Mouse (Mus musculus): ENCODE results near the gene Wdr89.

The Wdr89 gene

DNA sequence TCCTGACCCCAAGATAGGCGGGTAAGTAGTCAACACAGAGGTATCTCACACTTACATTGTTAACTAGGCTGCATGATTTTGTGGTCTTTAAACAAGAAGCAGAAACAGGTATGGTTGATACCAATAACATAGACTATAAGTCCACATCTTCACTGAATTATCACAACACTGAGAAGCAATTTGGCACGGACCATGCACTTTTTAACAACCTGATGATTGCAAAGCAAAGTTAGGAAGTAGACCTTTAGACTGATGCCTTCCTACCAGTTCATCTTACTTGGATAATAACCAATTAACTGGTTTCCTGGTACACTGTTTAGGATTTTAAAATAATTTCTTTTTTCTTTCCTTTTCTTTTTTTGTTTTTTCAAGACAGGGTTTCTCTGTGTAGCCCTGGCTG lies 1.1 kb downstream of the Wdr89 start:
- DNase-seq (ENCODE audit: low read depth) = no peak

DNA sequence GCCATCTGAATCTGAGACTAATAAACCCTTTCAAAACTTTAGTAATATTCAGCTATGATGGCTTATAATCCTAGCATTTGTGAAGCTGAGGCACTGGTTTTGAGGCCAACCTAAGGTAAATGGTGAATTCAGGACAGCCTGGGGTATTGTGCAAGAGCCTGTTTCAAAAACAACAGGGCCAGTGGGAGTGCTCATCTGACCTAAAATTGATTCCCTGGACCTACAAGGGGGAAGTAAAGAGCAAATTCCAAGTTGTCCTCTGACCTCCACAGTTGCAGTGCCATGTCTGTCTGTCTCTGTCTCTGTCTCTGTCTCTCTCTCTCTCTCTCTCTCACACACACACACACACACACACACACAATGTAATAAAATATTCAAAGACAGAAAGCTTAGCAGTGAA lies 2.4 kb downstream of the Wdr89 start:
- no peak for DNase-seq (ENCODE audit: low read depth)

DNA sequence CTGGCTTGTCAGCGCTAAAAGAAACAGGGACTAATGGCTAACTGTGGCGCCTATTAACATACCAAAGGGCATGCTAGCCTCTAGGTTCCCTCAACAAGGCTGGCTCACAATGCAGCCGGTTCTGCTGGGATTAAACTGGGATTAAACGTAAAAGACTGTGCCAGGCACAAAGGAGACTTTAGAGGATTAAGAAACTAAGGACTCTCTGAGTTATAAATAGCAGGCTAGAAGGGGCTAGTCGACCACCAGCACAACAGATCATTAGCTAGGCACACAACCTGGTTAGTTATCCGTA lies 4.9 kb downstream of the Wdr89 start:
- DNase-seq (ENCODE audit: low read depth) = no peak

DNA sequence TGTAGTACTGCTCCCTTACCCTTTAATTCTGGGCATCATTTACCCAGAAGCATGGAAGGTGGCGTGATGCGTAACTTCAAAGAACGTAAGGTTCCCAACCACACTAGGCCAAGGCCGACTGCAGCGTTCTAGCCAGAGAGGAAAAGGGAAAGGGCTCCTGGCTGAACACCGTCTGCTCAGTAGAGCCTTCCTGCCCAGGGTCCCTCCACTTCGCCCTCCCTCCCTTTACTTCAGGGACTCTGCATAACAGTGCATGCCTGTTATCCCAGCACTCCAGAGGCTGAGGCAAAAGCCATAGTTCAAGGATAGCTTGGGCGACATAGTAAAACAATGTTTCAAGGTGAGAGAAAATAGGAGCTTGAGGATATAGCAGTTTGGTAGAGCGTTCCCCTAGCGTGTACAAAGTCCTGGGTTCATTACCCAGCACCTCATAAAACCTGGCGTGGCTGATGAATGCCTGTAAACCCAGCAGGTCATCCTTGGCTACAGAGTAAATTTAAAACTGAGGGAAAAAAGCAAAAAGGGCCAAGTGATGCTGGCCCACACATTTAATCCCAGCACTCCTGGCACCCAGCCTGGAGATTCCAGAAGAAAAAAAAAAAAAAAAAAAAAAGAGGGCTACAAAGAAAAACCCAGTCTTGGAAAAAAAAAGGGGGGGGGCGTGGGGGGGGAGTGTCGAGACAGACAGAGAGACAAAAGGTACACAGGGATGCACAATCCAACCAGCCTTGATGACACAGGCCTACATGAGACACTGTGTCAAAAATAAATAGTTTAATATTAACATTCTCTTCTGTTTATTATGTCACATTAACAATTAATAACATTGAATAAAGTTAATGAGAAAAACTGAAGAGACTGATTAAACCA lies 5.5 kb downstream of the Wdr89 start:
- DNase-seq (ENCODE audit: low read depth) = no peak

DNA sequence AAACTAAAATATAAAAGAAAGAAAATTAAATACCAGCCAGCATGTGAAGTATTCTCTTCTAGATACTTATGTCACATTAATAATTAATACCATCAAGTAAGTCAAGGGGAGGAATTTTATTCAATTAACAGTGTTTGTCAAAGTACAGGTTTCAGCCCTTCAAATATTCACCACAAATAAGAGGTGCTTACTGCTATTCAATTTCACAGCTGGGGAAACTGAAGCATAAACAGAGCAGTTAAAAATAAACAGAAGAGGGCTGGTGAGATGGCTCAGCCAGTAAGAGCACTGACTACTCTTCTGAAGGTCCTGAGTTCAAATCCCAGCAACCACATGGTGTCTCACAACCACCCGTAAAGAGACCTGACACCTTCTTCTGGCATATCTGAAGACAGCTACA lies 7.0 kb downstream of the Wdr89 start:
- no peak for DNase-seq (ENCODE audit: low read depth)

DNA sequence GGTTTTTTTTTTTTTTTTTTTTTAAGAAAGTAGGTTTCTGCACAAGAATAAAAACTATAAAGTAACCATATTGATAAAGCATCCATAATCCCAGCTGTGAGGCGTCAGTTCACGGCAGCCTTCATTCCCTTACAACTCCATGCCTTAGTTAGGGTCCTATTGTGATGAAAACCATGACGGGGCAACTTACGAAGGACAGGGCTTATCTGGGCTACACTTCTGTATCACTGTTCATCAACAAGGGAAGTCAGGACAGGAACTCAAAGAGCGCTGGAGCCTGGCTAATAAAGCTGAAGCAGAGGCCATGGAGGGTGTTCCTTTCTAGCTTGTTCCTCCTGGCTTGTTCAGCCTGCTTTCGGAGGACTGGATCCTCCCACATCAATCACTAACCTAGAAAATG lies 10.9 kb downstream of the Wdr89 start:
- peak; percentile 27 for DNase-seq (ENCODE audit: low read depth)

DNA sequence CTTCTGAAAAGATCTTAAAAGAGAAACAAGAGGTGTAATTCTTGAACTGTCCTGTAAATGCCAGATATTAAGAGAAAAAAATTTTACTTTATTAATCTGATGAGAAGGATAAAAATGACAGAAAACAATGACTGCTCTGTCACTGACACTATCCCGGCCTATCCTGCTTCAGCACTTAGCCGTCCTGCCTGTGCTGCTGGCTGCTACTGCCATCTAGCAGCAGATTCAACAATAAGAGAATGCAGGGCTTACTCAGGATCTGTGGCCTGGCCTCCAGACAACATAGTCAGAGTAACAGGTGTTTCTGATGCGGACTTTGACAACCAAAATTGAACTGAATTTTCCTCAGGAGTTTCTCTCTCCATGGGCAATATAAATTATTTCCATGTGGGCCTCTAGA lies 12.8 kb downstream of the Wdr89 start:
- DNase-seq (ENCODE audit: low read depth) = peak; percentile 40

DNA sequence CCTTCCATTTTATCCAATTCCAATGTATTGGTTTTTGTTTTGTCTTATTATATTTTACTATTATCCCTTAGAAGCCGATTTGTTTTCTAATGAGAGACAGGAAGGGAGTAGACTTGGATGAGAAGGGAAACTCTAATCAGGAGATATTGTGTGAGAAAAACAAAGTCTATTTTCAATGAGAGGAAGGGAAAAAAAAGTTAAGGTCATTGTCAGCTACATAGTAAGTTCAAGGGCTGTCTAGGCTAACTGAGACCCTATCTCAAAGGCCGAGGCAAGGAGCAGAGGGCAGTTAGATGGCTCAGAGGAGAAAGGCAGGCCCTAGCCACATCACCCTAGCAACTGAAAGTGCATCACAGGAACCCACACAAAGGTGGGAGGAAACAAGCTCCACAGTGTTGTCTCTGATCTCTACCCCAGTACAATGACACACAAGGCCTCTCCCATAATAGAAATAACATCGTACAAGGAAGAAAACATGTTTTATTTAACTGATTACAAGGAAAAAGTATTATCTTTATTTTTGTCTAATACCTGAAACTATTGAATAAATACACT lies 15.0 kb downstream of the Wdr89 start:
- peak; percentile 40 for DNase-seq (ENCODE audit: low read depth)

DNA sequence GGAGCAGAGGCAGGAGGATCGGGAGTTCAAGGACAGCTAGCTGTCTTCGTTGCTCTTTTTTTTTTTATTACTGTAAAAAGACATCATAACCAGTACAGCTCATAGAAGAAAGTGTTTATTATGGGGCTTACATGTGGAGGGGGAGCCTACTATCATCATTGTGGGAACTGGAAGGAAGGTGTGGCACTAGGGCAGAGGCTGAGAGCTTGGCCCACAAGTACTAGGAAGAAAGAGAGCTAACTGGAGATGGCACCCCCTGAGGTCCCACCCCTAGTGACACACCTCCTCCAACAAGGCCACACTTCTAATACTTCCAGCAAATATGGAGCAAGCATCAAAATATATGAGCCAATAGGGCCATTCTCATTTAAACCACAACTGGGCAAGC lies 19.6 kb downstream of the Wdr89 start:
- no peak for DNase-seq (ENCODE audit: low read depth)

DNA sequence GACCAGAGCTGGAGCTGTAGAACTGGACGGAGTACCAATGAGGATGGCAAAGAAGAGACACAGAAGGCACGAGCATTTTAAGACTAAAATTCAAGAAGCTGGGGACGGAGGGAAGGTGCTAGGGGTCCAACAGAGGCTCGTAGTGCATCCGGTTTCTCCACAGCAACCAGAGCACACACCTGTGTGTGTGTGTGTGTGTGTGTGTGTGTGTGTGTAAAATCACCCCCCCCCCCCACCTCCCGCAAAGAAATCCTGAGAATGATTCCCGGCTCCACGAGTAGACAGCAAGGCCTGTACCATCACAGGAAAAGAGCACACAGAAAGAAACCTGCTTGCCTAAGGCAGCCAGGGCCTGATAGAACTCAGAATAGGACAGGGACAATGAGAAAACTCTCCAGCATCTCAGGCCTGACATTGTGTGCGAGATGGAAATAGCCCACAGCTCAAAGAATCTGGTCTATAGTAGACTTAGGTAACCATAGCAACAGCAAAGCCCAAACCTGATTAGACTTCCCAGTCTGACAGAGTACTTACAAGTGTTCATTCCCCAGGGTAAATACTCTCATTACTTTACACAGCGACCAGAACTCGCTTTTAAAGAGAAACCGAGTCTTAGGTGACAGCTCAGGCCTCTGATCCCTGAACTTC lies 20.2 kb downstream of the Wdr89 start:
- no peak for DNase-seq (ENCODE audit: low read depth)

DNA sequence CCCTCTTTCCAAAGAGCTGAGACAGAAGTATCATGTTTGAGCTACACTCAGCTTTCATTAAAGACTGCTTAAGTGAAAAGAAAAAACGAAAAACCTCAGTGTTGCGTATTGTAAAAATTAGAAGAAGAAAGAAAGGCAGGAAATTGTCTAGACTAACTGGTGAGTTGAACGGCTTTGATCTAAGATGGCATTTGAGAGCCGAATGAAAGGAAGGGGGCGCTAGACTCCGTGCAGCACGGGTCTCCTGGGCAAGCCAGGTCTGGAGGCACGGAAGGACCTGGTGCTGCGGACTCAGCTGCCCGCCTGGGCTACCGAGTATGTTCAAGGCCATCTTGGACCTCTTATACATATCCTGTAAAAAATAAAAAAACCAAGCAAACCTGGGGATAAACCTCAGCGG lies 21.1 kb downstream of the Wdr89 start:
- peak; percentile 58 for DNase-seq (ENCODE audit: low read depth)

DNA sequence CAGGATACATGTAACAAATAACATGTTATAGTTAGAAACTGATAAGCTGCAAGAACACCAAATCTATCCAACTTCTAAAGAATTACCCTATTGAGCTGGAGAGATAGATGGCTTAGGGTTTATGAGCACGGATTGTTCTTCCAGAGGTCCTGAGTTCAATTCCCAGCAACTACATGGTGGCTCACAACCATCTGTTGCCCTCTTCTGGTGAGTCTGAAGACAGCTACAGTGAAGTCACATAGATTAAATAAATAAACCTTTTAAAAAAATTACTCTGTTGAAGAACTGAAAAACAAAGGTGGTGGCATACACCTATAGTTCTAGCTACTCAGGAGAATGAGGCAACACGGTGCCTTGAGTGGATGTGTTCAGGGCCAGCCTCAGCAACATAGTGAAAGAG lies 21.7 kb downstream of the Wdr89 start:
- DNase-seq (ENCODE audit: low read depth) = no peak

DNA sequence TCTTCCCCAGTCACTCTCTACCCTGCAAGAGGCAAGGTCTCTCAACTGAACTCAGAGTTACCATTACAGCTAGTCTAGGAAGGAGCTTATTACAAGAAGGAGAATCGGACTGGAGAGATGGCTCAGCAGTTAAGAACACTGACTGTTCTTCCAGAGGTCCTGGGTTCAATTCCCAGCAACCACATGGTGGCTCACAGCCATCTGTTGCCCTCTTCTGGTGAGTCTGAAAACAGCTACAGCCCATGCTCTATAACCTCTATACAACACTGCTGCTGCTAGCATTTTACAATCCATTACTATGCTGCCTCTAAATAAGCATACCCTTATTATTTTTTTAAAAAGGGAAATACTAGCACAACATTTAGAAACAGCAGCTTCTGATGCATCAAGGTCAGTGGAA lies 23.6 kb downstream of the Wdr89 start:
- no peak for DNase-seq (ENCODE audit: low read depth)

DNA sequence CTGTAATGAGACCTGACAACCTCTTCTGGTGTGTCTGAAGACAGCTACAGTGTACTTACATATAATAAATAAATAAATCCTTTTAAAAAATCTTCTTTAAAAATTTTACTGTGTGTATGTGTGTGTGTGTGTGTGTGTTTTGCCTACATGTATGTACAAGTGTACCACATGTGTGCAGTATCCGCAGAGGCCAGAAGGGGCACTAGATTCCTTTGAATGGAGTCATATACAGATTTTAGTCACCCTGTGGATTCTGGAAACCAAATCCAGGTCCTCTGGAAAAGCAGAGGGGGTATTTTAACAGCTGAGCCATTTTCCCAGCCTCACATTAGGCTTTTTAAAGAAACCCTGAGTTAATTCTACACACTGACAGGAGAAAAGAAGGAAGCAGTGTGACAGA lies 27.6 kb downstream of the Wdr89 start:
- DNase-seq (ENCODE audit: low read depth) = no peak

DNA sequence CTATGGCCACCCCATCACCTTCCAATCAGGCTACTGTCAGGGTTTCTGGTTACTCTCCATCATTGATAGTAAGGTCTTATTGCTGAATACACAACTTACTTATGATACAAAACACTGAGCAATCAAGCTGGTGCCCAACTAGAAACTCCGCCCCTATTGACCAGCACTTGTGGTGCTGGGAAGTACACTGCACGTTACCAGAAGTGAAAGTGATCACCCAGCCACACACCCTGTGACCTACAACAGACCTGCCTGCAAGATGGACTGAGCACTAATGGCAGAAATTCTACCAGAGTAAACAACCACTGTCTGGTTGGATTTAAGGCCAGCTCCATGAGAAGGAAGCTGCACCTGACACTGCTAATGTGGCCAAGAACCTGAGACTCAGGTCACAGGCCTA lies 31.0 kb downstream of the Wdr89 start:
- no peak for DNase-seq (ENCODE audit: low read depth)

DNA sequence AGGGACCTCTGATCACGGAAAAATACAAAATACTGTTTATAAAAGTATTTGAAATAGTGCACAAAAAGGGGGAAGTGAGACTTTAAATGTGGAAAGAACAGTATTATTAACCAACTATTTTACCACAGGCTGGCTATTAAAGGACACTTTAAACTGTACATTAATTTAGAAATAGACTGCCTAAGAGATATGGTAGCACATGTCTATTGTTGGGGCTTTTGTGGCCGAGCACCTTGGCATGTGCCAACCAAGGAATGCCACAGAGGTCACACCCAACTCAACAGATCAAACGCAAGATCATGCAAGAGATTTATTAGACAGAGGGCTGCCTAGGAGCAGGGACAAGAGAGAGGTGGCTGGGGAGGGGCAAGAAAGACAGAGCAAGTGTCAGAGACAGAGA lies 32.2 kb downstream of the Wdr89 start:
- DNase-seq (ENCODE audit: low read depth) = no peak

DNA sequence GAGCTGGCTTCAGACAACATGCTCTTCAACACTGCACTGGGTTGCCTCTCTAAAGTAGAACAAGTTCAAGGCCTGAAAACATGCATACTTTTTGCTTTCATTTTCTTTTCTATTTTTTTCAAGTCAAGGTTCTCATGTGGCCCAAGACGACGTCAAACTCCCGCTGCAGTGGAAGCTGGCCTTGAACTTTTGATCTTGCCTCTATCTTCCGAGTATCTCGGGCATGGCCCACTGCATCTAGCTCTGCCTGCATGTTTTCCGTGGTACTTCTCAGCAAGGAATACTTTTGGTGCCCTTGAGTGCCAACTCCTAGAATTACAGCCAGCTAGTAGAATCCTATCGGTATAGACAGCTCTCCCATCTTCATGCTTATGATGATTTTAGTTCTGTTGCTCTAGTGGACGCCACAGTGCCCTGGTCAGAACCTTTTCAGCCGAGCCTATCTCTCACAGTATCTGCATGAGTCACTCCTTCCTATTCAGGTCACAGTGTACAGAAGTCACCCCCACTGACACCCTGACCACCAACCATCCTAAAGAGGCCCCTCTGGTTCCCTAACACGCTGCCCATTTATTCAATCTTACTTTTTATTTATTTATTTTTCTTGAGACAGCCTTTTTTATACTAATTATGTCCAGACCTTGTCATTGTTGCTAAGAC lies 33.4 kb downstream of the Wdr89 start:
- no peak for DNase-seq (ENCODE audit: low read depth)

DNA sequence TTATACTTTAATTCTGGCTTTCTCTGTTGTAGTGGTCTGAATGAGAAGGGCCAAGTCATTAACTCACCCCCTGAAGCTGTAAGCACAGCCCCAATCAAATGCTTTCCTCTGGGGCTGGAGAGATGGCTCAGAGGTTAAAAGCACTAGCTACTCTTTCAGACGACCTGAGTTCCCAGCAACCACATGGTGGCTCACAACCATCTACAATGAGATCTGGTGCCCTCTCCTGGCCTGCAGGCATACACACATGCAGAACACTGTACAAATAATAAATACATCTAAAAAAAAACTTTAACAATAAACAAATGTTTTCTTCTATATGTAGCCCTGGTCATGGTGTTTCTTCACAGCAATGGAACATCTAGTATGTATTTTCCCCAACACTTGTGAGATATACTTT lies 39.7 kb downstream of the Wdr89 start:
- no peak for DNase-seq (ENCODE audit: low read depth)

DNA sequence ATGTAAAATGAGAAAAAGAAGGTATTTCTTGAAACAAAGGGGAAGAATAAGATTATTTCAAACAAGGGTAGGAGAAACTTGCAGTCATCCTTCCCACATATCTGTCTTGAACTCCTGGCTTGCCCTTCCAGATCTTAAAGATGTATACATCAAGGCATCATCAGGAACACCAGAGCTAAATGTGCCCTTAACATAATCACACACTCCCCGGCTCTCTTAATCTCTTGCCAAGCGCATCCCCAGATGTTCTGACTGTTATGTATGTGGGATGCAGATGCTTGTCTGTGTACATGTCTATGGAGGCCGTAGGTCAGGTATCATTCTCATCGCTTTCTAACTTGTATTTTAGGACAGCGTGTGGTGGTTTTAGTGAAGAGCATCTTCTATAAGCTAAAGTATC lies 46.0 kb downstream of the Wdr89 start:
- no peak for DNase-seq (ENCODE audit: low read depth)

DNA sequence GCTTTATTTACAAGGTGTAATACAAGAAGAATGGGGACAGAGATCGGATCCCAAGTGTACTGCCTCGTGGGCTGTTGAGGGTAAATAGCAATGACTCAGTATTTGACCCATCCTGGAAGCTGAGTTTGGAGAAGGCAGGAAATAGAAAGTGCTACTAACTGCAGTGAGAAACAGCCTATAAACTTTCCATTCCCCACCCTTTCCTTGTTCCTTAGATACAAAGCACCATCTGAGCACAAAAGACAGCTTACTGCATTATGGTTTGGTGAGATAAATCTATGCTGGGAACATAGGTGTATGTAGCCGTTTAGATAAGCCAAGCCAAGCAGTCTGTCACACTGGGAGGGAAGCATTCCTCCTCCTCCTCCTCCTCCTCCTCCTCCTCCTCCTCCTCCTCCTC lies 46.5 kb downstream of the Wdr89 start:
- DNase-seq (ENCODE audit: low read depth) = no peak

DNA sequence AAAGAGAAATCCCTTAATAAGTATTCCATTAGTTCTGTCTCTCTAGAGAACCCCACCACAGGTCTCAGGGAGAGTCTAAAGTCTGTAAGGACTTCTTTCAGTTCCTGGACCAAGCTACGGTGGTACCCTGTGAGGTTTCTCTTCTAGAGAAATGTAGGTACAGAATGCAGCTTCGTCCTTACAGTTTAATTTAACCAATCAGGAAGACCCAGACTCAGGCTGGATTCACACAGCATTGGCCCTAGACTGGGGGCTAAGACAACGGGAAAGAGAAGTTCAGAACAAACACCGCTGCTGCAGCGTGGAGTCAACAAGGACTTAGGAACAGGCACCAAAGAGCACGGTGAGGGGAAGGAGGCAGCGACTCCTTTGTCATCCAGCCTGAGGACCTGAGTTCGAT lies 52.5 kb downstream of the Wdr89 start:
- DNase-seq (ENCODE audit: low read depth) = no peak

DNA sequence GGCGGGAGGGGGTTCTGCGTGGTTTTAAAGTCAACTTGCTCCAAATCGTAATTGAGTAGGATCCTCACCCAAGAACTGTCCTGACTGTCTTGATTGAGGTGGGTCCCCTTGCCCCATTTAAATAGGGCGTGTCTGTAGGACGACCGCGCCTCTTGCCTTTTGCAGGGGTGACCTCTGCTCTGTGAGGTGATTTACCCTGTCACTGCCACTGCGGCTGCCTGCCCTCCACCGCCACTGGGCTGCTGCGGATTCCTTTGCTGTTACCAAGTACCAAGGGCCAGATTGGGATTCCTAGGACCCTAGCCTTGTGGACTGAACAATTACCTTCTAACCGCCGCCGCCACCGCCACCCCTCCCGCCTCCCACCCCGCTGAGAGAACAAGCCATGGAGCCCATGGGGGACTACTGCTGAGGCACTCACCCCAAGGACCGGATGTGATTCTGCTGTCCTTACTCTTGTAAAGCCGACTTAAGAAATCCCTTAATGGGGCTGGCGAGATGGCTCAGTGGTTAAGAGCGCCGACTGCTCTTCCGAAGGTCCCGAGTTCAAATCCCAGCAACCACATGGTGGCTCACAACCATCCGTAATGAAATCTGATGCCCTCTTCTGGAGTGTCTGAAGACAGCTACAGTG lies 53.1 kb downstream of the Wdr89 start:
- DNase-seq (ENCODE audit: low read depth) = no peak

DNA sequence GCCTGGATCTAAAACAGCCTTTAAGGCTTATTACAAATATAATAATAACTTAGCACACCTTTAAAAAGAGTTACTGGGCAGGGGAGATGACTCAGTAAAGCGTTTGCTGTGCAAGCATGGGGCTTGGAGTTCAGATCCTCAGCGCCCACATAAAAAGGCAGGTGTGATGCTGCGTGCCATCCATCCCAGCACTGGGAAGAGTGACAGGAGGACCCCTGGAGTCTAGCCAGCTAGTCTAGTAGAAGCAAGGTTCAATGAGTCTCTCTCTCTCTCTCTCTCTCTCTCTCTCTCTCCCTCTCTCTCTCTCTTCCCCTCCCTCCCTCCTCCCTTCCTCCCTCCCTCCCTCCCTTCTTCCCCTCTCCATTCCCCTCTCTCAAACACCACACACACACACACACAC lies 53.8 kb downstream of the Wdr89 start:
- no peak for DNase-seq (ENCODE audit: low read depth)
